Mouse (Mus musculus) heart, adult 18-20 months (tissue): Measurements from ENCODE around the gene Ulk3. TPM values are rescaled to one million over a fixed set of nuclear protein-coding genes. Genes with fewer than 3 reads are reported as not detected.

Experiments
- DNase-seq, 2 experiments: peaks; one replicate each; pipeline ENCODE4 v3.0.0; 2021 to 2022; ENCODE audit warnings: mixed read lengths in 1 of 2
- total RNA-seq, 2 experiments: library from RNA; stranded (reverse); gene quantifications; 2 replicates each; pipeline ENCODE4 v1.2.3; 2021

Gene Ulk3
- total RNA-seq, 2 experiments from 2014 or later, result 8.6 to 9.3 TPM

GRCm38 (mm10) chr9:57568500-57568899 is 20.8 kb upstream of the Ulk3 start:
- DNase-seq, result no peak

- no peak for DNase-seq
These were observed 14.9 kb upstream of the Ulk3 start for GRCm38 (mm10) chr9:57574397-57574796.

DNA sequence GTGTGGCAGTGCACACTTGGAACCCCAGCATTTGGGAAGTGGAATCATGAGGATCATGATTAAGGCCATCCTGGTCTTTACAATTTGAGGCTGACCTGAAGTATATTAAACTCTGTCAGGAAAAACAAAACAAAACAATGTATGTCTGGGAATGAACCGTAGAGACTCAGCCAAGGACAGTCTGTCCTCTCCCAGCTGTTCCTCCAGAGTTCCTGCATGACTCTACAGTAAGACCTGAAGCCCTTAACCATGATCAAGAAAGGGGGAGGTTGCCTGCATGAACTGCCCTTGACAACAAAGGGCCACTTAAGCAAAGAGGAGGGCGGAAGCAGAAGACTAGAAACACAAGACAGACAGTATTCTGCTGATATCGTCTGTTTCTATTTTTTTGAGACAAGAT is 13.7 kb upstream of the Ulk3 start:
- no peak for DNase-seq

DNA sequence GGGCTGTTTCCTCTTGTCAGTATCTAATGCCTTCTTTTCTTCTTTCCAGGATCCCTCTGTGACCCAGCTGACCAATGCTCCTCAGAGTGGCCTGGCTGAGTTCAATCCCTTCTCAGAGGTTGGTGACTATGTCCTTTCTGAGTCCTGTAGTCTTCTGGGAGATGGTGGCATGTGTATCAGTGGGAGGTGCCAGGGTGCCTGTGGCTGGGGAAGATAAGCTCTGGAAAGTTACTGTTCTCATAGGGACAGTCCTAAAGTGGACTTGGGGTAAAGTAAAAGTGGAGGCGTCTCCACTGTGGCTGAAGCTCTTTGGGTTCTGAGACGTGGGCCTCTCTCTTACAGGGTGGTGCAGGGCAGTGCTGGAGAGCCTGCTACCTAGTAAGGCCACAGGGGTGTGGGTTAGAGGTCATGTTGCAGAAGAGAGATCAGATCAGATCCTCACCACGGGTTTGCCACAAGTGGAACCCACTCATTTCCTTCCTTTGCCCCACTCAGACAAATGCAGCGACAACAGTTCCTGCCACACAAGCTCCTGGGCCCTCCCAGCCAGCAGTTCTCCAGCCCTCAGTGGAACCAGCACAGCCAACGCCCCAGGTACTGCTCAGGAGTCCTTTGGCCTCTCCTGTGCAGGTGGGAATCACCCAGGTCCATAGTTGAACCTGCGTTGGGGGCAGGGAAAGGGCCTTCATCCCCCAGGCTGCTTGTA is 12.0 kb upstream of the Ulk3 start:
- DNase-seq, result no peak

DNA sequence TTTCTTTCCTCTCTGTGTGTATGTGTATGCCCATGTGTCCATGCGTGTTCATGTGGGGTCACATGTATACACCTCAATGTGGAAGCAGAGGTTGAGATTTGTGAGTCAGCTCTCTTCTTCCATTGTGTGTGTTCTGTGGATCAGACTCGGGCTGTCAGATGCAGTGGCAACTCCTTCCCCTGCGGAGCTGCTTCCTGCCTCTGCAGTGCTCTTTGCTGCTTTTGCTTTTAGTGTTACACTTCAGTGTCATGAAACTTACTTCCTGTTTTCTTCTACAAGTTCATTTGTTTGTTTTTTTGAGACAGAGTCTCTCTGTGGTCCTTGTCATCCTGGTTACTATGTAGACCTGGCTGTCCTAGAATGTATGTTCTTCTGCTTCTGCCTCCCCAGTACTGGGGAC is 4.3 kb upstream of the Ulk3 start:
- DNase-seq, result no peak

GRCm38 (mm10) chr9:57590726-57591125 is 1.5 kb downstream of the Ulk3 start:
- no peak for DNase-seq

DNA sequence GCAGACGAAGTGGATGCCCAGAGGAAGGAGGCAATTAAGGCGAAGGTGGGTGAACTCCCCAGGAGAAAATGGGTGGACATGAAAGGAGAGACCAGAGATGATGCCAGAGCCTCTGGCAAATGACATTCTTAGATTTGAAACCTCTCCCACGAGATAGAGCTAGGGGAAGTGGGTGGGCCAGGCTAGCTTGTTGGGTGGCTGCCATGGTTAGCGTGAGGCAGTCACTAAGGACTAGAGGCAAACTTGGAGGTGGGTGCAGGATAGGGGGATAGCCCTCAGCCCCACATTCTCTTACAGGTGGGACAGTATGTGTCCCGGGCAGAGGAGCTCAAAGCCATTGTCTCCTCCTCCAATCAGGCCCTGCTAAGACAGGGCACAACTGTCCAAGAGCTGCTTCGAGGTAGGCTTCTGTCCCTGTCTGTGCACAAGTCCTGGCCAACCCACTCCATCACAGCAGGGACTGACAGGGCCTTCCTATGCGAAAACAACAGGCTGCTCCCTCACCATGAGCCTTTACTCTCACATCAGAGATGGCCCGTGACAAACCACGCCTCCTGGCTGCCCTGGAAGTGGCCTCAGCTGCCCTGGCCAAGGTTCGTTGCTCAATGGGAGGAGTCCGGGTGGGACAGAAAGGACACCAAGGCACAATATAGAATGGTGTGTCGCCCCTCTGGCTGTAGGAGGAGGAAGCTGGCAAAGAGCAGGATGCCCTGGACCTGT is 4.4 kb downstream of the Ulk3 start:
- no peak for DNase-seq

DNA sequence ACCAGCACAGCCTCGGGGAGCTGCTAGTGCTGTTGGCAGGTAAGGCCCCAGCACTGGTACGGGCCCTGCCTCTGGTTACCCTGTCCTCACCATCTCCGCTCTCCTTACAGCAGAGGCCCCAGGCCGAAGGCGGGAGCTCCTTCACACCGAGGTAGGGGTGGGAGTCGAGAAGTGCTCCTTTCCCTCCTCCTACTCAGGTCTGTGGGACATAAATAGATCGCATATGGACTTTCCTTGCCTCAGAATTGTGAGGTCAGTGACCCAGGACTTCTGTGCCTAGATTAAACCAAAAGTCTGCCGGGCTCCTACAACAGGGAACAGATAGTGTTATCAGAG is 4.9 kb downstream of the Ulk3 start:
- no peak for DNase-seq

DNA sequence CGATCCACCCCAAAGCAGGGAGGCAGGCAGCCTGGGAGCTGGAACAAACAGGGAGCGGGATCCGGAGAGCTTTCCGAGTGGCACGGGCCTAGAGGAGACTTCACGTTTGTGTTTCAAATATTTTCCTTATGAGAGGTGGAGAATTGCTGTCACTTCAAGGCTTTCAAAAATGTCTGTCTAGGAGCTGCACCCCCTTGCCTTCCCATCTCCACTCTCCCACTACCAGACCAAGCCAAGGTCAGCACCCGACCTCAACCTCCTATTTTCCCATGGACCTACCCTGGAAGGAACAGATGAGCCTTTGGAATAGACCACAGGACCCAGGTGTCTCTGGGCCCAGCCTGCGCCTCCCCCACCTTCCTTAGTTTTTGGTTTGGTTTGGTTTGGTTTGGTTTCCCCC is 8.0 kb downstream of the Ulk3 start:
- DNase-seq, result no peak

- DNase-seq, result no peak
These were observed 8.7 kb downstream of the Ulk3 start for GRCm38 (mm10) chr9:57597929-57598382.

DNA sequence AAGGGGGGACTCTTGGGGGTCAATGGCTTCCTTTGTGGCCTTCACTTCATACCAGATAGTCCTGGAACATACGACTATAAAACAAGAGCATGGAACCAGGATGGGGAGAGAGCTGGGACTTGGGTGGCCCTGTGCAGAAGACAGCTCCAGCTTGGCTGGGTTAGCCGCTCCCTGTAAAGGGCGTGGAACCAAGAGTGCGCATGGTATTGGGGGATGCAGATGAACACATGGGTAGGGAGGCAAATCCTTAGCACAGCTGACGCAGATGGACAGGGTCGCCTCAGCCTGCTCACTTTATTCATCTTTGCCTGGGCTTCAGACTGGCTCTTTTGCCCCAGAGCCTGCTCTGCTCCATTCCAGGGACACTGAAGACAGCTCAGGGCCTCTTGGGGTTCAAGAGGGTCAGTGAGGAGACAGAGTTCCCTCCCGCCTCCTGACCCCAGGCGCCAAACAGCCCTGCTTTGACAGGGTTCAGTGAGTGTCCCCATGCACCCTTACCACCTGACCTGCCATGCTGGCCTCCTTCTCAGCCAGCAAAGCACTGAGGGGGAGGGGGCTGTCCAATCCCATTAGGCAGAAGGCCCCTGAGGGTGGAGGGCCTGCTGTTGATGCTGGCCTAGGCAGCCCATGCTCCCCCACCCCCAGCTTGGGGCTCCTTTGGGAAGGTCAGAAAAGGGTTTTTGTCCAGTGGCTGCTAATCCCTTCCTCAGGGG is 9.8 kb downstream of the Ulk3 start:
- DNase-seq, result no peak

DNA sequence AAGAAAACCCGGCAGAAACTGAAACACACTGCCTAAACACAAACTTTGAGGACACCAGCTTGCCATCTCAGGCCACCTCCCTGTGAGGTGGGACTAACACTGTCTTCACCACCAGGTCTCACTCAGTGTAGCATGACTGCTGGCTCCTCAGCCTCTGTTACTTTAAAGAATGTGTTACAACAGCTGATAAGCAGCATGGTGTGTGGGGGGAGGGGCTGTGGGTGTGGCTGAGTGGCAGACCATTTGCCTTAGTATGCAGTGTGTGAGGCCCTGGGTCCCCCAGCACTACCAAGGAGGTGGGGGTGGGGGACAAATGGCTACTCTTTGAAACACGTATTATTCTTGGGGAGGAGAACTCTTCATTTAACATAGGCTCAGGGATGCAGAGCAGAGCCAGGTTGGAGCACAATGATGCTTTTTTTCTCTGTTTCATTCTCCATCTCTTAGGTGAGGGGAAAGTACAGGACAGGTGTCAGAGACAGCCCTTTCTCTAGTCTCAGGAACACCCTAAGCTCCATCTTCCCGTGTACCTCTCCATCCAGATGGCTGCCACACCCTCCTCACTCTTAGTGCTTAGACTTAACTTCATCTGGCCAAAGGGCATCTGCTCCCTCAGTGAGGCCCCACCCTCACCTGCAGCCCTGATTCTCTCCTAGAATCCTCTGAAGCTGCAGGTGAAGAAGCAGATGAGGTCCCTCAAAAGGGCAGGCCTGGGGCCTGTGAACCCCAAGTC is 11.5 kb downstream of the Ulk3 start:
- no peak for DNase-seq

DNA sequence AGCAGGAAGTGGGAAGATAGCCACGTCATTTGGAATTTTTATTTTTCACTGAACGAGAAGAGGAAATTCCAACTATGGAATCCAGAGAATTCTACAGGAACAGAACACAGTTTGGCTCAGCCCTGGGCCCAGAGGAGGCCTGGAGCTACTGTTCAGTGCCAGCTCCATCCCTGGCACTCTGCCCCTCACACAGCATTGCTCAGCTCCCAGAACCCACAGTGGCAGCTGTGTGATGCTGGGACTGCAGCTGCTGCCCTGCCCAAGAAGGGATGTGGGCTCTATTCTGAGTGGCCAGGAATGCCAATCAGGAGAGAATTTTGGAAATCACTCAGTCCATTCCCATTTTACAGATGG is 12.1 kb downstream of the Ulk3 start:
- DNase-seq, result no peak

- no peak for DNase-seq
These were observed 12.8 kb downstream of the Ulk3 start for GRCm38 (mm10) chr9:57602098-57602497.

- no peak for DNase-seq
These were observed 15.6 kb downstream of the Ulk3 start for GRCm38 (mm10) chr9:57604875-57605274.

- no peak for DNase-seq
These were observed 16.3 kb downstream of the Ulk3 start for GRCm38 (mm10) chr9:57605503-57605902.

DNA sequence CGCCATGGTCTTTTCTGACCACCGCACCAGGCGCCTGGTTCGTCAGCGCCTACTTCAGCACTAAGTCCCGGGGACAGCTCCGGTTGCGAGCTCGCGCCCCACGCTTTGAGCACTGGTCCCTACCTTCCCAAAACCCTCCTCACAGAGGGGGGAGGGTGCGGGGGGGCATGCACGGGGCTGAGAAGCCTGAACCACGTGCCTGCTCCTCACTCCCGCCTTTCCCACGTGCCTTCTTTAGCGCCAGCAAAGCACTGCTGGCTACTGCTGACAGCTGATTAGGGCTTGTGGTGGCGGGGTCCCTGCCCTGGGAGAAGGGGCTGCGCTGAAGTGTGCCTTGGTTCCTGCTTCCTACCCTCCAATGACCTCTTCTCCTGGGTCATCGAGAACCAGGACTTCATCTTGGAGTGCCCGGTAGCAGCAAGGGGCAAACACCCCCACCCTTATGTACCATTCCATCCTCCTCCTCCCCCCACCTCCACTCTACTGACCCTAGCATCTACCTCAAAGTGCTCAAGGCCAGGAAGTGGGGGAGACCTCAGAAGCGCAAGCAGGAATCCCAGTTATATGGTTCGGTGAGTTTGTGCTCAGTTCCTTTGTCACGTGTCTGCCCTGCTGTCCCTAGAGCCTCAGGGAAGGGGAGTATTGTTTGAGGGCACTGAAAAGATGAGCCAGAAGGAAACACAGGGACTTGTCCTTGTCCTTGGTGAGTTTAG is 17.0 kb downstream of the Ulk3 start, which contains the start of gene Cplx3:
Cplx3 (minus strand) TSS at position 143 of the 713 bp plus-strand sequence.
- peak in 1 of 2 experiments; percentile 54 for DNase-seq

- DNase-seq, result no peak
These were observed 20.6 kb downstream of the Ulk3 start for GRCm38 (mm10) chr9:57609803-57610202.

- DNase-seq, result no peak
These were observed 21.1 kb downstream of the Ulk3 start for GRCm38 (mm10) chr9:57610359-57610826.

DNA sequence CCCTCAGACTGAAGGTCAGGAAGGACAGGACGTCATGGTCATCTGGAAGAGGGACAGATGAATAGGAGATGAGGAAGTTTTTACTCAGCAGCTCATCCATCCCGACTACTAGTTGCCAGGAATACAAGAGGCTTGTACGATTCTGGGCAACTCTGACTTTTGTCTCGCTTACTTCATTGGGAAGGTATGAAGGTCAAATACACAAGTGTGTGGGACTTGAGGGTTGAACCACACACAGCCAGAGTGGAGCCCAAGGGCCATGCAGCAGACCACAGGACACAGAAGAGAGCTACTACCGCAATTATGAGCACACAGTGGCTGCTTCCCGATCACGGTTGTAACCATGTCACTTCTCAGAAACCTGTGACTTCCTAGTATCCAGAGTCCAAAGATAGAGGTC is 23.3 kb downstream of the Ulk3 start:
- no peak for DNase-seq

- no peak for DNase-seq
These were observed 24.7 kb downstream of the Ulk3 start for GRCm38 (mm10) chr9:57613975-57614374.

DNA sequence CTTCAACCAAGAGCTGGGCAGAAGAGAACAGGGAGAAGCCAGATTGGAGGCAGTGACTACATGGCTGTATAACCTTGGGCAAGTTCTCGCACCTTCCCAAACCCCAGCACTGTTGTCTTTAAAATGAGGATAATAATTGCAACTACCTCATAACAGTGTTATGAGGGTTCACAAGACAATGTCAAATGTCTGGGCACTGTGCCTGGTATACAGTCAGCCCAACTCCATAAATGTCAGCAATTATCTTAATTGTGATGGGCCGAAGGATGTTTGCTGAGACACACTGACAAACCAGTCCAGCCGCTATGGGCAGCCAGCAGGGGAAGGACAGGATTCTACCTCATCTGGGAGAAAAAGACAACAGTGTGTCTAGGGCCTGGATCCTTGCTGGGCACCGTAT is 25.5 kb downstream of the Ulk3 start:
- no peak for DNase-seq
